Mouse (Mus musculus): Measurements from ENCODE around the gene Pfkm. TPM values are rescaled to one million over a fixed set of nuclear protein-coding genes. Genes with fewer than 3 reads are reported as not detected.

Pfkm gene
- polyA plus RNA-seq, 1 experiment from 2014 or later, result 52.1 TPM

DNA sequence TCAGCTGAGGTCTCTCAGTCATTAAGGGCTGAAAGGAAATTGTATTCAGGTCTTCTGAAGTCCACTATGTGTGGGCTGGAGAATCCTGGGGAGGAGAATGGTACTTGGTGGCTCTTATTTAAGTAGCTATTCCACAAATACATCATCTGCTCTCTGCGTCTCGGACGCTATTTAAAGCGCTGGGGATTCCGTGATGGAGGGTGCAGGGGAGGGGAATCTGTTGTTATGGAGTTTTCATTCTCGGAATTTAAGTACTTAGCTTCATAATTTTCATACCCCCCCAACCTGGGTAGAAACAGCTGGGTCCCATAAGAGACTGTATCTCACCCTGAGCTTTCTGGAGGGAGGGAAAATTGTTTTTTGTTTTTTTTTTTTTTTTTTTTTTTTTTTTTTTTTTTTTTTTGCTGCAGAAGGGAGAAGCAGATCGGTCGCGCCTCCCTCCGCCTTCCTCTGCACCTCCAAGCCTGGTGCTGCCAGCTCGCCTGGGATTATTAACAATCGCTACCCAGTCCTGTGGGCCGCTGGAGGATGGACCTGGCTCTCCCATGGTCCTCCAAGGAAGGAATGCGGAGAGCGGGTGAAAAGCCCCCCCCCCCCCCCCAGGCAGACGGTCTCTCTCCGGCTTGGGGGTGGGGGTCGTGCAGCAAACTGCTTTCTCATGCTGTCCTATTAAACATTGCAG lies 74.7 kb downstream of the Pfkm start, which contains the start of gene Ccdc184:
Gene Ccdc184, plus strand, starts transcription at position 196 of the 682 bp plus-strand sequence.
- Histone ChIP-seq H3K27ac (replicated peaks) (peak within 1 kb of the TSS; percentile 94), H3K9me3 (no peaks in the 10 kb centered on the region), H3K36me3 (no peaks in the 10 kb centered on the region), H3K4me2 (replicated peaks) (peak within 1 kb of the TSS; percentile 67), H3K4me3 (peak within 1 kb of the TSS; percentile 57), H3K4me1 (peaks cover 31% of the 10 kb centered on the region), H3K27me3 (peaks cover 49% of the 10 kb centered on the region), H3K9ac (replicated peaks) (peak within 1 kb of the TSS; percentile 61)
- WGBS, result 2% methylated on average over 17 of the region's 18 CpGs
- ATAC-seq (ENCODE audit: low FRiP score, low read depth), result peak; percentile 78

DNA sequence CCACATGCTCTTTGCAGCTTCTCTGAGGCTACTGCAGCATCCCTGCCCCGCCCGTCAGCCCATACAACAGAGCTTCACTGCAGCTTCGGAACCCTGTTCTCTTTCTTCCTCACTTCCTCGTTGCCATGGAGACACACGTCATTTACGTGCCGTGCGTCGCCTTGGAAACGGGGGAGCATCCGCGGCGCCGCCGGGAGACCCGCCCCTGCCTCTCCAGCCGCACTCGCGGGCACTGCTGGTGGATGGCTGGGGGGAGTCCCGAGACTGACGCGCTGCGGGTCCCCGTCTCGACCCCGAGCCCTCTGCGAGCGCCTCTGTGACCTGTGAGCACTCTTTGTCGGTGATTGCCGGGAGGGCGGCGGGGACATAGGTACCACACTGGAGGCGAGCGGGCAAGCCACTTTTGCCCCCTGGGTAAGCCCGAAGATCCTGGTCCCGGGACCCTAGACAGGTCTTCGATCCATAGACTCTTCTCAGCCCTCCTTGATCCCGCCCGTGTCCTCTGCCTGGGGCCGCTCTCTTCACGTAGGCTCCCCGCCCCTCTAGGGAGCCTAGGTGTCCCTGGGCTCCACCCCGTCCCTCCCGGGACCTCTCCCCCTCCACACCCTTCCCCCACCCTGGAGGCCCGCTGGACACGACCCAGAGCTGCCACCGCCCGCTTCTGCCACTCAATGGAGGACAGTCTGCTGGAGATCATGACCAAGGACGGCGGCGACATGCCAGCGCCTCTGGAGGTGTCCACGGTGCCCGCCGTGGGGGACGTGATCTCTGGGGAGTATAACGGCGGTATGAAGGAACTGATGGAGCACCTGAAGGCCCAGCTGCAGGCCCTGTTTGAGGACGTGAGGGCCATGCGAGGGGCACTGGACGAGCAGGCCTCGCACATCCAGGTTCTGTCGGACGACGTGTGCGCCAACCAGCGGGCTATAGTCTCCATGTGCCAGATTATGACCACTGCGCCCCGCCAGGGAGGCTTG lies 75.5 kb downstream of the Pfkm start:
- Histone ChIP-seq H3K36me3 (no peaks in the 10 kb centered on the region), H3K4me3 (peak overlapping the region; percentile 57), H3K4me2 (replicated peaks) (peak overlapping the region; percentile 67), H3K9me3 (no peaks in the 10 kb centered on the region), H3K9ac (replicated peaks) (peak overlapping the region; percentile 61), H3K27me3 (peaks cover 52% of the 10 kb centered on the region), H3K27ac (replicated peaks) (peak overlapping the region; percentile 94), H3K4me1 (peaks cover 31% of the 10 kb centered on the region)
- under 1% methylated on average over 69 of the region's 69 CpGs for WGBS
- ATAC-seq (ENCODE audit: low FRiP score, low read depth), result peak; percentile 94

DNA sequence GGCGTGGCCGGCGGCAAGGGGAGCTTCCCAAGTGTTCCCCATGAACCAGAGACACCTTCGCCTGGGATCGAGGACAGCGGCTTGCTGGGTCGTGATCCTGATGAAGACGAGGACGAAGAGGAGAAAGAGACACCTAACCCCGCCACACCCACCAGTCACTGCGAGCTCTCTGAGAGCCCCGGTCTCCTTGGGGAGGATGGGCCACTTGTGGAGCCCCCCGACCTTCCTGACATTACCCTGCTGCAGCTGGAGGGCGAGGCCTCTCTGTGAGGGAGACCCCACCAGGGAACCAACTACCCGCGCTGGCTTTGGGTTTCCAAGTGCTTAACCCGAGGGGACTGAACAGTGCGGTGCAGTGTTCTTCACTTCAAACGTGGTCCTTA lies 76.2 kb downstream of the Pfkm start:
- peaks cover 31% of the 10 kb centered on the region for H3K4me1 ChIP-seq
- 4% methylated on average over 19 of the region's 19 CpGs for WGBS
- ATAC-seq (ENCODE audit: low FRiP score, low read depth), result no peak

DNA sequence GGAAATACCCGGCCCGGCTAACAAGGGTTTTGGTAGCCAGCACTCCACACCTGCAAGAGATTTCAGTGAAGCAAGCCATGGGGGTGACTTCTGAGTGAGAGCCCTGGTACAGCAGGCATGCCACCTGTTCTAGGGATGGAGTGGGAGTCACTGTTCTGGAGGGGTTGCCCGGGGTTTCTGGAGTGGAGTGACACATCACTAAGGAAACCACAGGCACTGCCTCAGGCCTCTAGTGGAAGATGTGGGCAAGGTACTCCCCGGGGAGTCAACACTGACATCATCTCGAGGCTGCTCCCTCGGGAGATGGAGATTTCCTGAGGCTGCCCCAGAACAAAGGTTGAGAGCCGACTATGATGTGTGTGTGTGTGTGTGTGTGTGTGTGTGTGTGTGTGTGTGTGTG lies 78.0 kb downstream of the Pfkm start:
- WGBS, result 40% methylated on average over 7 of the region's 7 CpGs
- Histone ChIP-seq H3K9me3 (no peaks in the 10 kb centered on the region), H3K4me3 (peak overlapping the region; percentile 57), H3K4me1 (peaks cover 31% of the 10 kb centered on the region), H3K4me2 (replicated peaks) (peak overlapping the region; percentile 67), H3K36me3 (no peaks in the 10 kb centered on the region), H3K27ac (replicated peaks) (no peak overlapping the region), H3K27me3 (peaks cover 63% of the 10 kb centered on the region), H3K9ac (replicated peaks) (0 out of 2 replicates have a peak overlapping the region, but pooled peaks have one; percentile 61)
- no peak for ATAC-seq (ENCODE audit: low FRiP score, low read depth)

More for the DNA sequence above, 76.2 kb downstream of the Pfkm start:
- peak overlapping the region; percentile 67 for H3K4me2 ChIP-seq (replicated peaks)
- H3K4me3 ChIP-seq, result peak overlapping the region; percentile 57
- H3K9me3 ChIP-seq, result no peaks in the 10 kb centered on the region
- H3K27ac ChIP-seq (replicated peaks), result no peak overlapping the region
- no peaks in the 10 kb centered on the region for H3K36me3 ChIP-seq
- H3K27me3 ChIP-seq, result peaks cover 57% of the 10 kb centered on the region
- peak overlapping the region; percentile 61; the same call in 1 of the 2 replicates for H3K9ac ChIP-seq (replicated peaks)

DNA sequence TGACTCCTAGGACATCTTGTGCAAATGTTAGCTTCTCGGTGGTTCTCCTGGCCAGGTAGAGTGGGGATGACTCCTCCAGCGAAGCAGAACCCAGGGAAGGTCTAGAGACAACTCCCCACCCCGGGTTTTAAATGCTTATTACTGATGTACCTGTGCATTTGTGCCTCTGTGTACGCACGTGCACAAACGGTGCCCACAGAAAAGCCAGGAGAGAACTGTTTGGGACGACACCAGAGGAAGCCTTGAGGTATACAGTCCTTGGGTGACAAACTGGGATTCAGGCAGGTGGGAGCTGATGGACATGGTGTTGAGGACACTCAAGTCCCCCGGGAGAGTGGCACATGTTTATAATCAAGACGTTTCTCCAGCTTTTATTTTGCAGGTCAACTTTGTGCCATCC lies 78.5 kb downstream of the Pfkm start:
- Histone ChIP-seq H3K27me3 (peaks cover 58% of the 10 kb centered on the region), H3K4me1 (peaks cover 31% of the 10 kb centered on the region), H3K4me3 (no peak overlapping the region), H3K9ac (replicated peaks) (no peak overlapping the region), H3K36me3 (no peaks in the 10 kb centered on the region), H3K27ac (replicated peaks) (no peak overlapping the region), H3K4me2 (replicated peaks) (peak overlapping the region; percentile 67), H3K9me3 (no peaks in the 10 kb centered on the region)
- WGBS, result 80% methylated on average over 9 of the region's 9 CpGs
- ATAC-seq (ENCODE audit: low FRiP score, low read depth), result no peak

DNA sequence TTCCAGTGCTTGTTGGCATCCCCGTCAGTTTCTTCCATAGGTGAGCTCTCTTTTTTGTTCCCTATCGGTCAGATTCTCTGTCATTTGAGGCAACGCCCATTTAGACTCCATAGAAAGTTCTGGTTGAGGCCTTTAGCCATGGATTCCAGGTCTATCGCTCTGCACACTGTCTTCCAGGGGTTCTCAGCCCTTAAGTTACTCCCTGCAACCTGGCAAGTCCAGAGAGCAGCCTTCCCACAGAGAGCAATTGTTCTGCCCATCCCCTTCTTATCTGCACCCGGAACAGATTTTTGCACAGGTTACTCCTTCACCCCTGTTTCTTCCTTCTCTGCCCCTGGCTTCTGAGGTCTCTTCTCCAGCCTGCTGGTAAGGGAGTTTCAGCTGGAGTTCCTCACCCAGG lies 79.7 kb downstream of the Pfkm start:
- no peaks in the 10 kb centered on the region for H3K9me3 ChIP-seq
- peaks cover 23% of the 10 kb centered on the region for H3K4me1 ChIP-seq
- H3K27ac ChIP-seq (replicated peaks), result no peak overlapping the region
- H3K4me3 ChIP-seq, result no peak overlapping the region
- no peak overlapping the region for H3K9ac ChIP-seq (replicated peaks)
- 72% methylated on average over 5 of the region's 5 CpGs for WGBS
- no peak for ATAC-seq (ENCODE audit: low FRiP score, low read depth)
- peaks cover 61% of the 10 kb centered on the region for H3K27me3 ChIP-seq
- H3K4me2 ChIP-seq (replicated peaks), result no peak overlapping the region
- H3K36me3 ChIP-seq, result no peaks in the 10 kb centered on the region

DNA sequence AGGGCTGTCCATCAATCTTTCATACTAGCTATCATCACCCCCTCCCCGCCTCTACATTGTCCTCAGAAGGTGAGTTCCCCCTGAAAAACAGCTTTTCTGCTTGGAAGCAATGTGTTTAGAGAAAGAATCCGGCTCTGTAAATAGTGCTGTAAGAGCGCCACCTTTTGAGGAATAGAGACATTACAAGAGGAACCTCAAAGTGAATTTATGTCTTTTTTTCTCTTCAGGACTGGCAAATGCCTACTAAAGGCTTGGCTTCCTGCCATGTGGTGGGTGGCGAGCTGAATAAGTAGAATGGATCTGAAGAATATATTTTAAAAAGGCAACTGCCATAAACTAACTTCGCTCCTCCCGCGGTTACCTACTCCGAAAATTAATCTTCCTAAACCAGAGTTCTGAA lies 81.4 kb downstream of the Pfkm start:
- Histone ChIP-seq H3K9ac (replicated peaks) (no peak overlapping the region), H3K36me3 (no peaks in the 10 kb centered on the region), H3K4me3 (no peak overlapping the region), H3K27me3 (peaks cover 52% of the 10 kb centered on the region), H3K9me3 (no peaks in the 10 kb centered on the region), H3K27ac (replicated peaks) (no peak overlapping the region), H3K4me2 (replicated peaks) (no peak overlapping the region), H3K4me1 (peaks cover 14% of the 10 kb centered on the region)
- WGBS, result 36% methylated on average over 8 of the region's 8 CpGs
- no peak for ATAC-seq (ENCODE audit: low FRiP score, low read depth)

DNA sequence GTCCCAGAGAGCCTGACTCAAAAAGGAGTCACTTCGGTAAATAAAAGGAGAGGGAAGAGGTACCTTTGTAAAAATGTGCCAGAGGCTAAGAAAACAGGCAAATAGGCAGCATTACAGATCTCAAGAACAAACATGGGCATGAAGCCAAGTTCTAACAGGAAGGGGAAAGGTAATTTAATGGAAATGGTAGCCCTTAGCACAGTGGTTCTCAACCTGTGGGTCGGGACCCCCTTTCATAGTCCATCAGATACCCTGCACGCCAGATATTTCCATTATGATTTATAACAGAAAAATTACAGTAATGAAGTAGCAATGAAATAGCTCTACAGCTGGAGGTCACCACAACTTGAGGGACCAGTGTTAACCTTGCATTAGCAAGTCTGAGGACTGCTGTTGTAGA lies 84.9 kb downstream of the Pfkm start:
- Histone ChIP-seq H3K4me2 (replicated peaks) (no peak overlapping the region), H3K36me3 (no peaks in the 10 kb centered on the region), H3K27me3 (peaks cover 27% of the 10 kb centered on the region), H3K27ac (replicated peaks) (no peak overlapping the region), H3K9me3 (no peaks in the 10 kb centered on the region), H3K9ac (replicated peaks) (no peak overlapping the region), H3K4me3 (no peak overlapping the region), H3K4me1 (0 out of 2 replicates have a peak, but pooled peaks cover 5% of the 10 kb centered on the region)
- WGBS, result 78% methylated on average over 3 of the region's 3 CpGs
- no peak for ATAC-seq (ENCODE audit: low FRiP score, low read depth)

DNA sequence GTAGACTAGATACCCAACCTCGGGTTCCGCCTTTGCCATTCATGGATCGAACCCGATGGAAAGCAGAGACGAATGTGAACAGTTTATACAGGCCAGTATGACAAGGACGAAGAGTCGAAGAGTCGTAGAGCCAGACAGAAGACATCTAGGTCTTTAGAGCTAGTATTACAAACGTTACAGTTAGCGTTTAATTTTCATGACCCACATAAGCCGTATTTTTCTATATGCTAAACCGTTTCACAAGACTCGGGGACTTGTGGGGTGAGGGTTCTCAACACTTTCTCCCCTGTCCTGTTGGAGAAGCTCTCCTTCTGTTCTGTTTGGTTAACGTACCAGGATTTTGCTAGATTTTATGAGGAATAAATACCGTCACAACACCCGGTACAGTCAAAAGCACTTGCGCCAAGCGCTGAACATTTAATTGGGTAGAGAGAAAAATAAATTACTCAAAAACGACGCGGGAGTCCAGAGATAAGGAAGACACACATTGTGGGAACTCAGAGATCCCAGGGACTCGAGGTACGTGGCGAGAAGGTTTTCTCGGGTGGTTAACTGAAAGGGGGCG lies 88.3 kb downstream of the Pfkm start:
- Histone ChIP-seq H3K4me1 (0 out of 2 replicates have a peak, but pooled peaks cover 5% of the 10 kb centered on the region), H3K36me3 (no peaks in the 10 kb centered on the region), H3K4me3 (peak overlapping the region; percentile 52), H3K4me2 (replicated peaks) (peak overlapping the region; percentile 79), H3K9me3 (no peaks in the 10 kb centered on the region), H3K27ac (replicated peaks) (peak overlapping the region; percentile 73), H3K9ac (replicated peaks) (peak overlapping the region; percentile 59), H3K27me3 (peaks cover 17% of the 10 kb centered on the region)
- ATAC-seq (ENCODE audit: low FRiP score, low read depth), result no peak
- WGBS, result 4% methylated on average over 26 of the region's 26 CpGs

DNA sequence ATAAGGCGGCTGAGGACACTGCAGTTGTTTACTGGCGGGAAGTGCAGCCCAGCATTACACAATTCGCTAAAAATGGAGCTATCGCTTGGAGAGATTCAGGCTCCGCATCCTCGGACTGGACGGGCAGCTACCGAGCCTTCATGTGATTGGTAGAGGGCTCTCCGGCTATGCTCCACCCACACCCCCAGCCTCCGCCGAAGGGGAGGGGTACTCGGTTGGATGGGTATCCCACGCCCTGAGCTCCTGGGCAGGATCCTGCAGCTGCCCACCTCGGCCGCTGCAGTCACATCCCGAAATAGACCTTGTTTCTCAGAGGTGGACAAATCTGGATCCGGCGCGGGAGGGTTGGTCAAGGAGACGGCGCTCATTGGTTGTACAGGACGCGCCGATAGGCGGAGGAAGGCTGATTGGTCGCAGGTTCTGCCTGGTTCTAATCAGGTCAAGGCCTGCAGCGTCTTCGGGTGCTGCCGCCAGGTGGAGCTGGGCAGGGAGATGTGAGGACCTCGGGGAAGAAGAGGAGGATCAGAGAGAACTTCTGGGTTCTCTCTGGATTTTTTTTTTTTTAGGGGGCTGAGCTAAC lies 88.8 kb downstream of the Pfkm start:
- H3K36me3 ChIP-seq, result no peaks in the 10 kb centered on the region
- H3K4me3 ChIP-seq, result peak overlapping the region; percentile 52
- H3K4me1 ChIP-seq, result 0 out of 2 replicates have a peak, but pooled peaks cover 5% of the 10 kb centered on the region
- peaks cover 17% of the 10 kb centered on the region for H3K27me3 ChIP-seq
- peak overlapping the region; percentile 73 for H3K27ac ChIP-seq (replicated peaks)
- peak; percentile 98 for ATAC-seq (ENCODE audit: low FRiP score, low read depth)
- H3K9ac ChIP-seq (replicated peaks), result peak overlapping the region; percentile 59
- no peaks in the 10 kb centered on the region for H3K9me3 ChIP-seq
- under 1% methylated on average over 30 of the region's 30 CpGs for WGBS
- H3K4me2 ChIP-seq (replicated peaks), result peak overlapping the region; percentile 79

Measured in midbrain, embryonic 12.5 days (tissue).